Mouse (Mus musculus) hindbrain, embryonic 14.5 days (tissue): ENCODE measurements around the gene Gprc5d. TPM values are rescaled to one million over a fixed set of nuclear protein-coding genes. Genes with fewer than 3 reads are reported as not detected.

Experiments used
- ATAC-seq: fragments of 200-750 bp; cut with Nextera tagmentation; 2 replicates; pipeline ENCODE4 v1.8.0; 2017; ENCODE audit warnings: moderate number of reproducible peaks, mild to moderate bottlenecking, moderate TSS enrichment, moderate library complexity; ENCODE audit not compliant: low FRiP score
- DNase-seq: peaks from one replicate; pipeline ENCODE4 v3.0.0-alpha.2; 2015; ENCODE audit warnings: low spot score
- H3K27ac ChIP-seq: fragments of 300-500 bp; sonication (generic); 2 replicates; pipeline ENCODE4 v1.5.1; 2014; ENCODE audit warnings: mild to moderate bottlenecking, moderate library complexity
- H3K27me3 ChIP-seq: fragments of 300-500 bp; sonication (generic); 2 replicates; pipeline ENCODE4 v1.6.1; 2014; ENCODE audit warnings: mild to moderate bottlenecking, low read length, mixed read lengths; ENCODE audit not compliant: control insufficient read depth, insufficient read depth
- H3K36me3 ChIP-seq: fragments of 300-500 bp; sonication (generic); replicated peaks from 2 replicates; pipeline ENCODE4 v1.6.1; 2014; ENCODE audit not compliant: control insufficient read depth, insufficient read depth
- H3K4me1 ChIP-seq: fragments of 300-500 bp; sonication (generic); replicated peaks from 2 replicates; pipeline ENCODE4 v1.6.1; 2014; ENCODE audit warnings: antibody characterized with exemption, low read length, mixed read lengths; ENCODE audit not compliant: control insufficient read depth, insufficient read depth
- H3K4me2 ChIP-seq: fragments of 300-500 bp; sonication (generic); replicated peaks from 2 replicates; pipeline ENCODE4 v1.6.1; 2014; ENCODE audit warnings: mild to moderate bottlenecking, moderate library complexity
- H3K4me3 ChIP-seq: fragments of 300-500 bp; sonication (generic); replicated peaks from 2 replicates; pipeline ENCODE4 v1.5.1; 2014; ENCODE audit warnings: mild to moderate bottlenecking, low read length
- H3K9ac ChIP-seq: fragments of 300-500 bp; sonication (generic); 2 replicates; pipeline ENCODE4 v1.6.1; 2014
- H3K9me3 ChIP-seq: fragments of 300-500 bp; sonication (generic); 2 replicates; pipeline ENCODE4 v1.6.1; 2016; ENCODE audit warnings: low read length; ENCODE audit not compliant: control insufficient read depth
- WGBS: fragments of 180-500 bp; shearing (Covaris S2); extraction: QIAGEN DNeasy Blood & Tissue Kit; methylation state at CpG from one replicate; pipeline ENCODE4 v1.1.7; 2014; 5-methylcytosine and 5-hydroxymethylcytosine counted together
- polyA plus RNA-seq: library from polyadenylated mRNA; unstranded; fragments of >200 nt; fragmentation: Nextera tagmentation; extraction: Ambion mirVana; gene quantifications from 2 replicates; pipeline ENCODE4 v1.2.1, GENCODE M21; 2014

The Gprc5d gene
- polyA plus RNA-seq, 1 experiment from 2014 or later = not detected

DNA sequence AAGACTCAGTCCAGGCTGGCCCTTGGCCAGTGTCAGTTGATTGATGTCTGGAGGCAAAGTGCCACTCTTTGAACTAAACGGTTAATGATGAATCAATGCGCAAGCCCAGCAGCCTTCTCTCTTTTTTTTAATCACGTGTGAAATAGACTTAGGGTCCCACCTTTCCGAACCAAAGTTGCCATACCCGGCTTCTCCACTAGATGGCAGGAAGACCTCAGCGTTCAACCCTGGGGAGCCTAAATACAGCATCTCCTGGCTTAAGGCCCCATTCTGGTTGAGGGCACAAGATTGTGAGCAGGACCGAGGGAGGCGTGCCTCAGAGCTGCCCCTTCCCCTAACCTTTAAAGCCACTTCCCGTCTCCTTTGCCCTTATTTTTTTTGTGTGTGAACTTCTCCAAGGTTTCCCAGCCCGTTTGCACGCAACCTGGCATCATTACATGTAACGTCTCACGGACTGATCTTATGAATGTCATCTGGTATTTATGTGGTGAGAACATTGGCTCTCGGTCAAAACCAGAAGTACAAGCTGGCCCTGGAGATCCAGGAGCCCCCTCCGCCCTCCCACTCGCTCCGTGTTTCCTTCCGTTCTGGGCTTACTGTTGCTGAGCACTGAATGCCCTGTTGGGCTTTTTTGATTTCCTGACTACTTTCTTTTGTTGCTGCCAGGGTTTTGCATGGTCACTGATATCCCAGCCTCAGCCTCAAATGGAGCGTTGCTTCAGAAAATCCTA lies 30.2 kb downstream of the Gprc5d start:
- Histone ChIP-seq H3K4me2 (peak overlapping the region; percentile 39), H3K27ac (no peak overlapping the region), H3K9me3 (no peaks in the 10 kb centered on the region), H3K4me1 (no peaks in the 10 kb centered on the region), H3K4me3 (no peak overlapping the region), H3K9ac (no peak overlapping the region), H3K36me3 (no peaks in the 10 kb centered on the region), H3K27me3 (no peaks in the 10 kb centered on the region)
- ATAC-seq (peak; percentile 88), DNase-seq (peak; percentile 98)
- WGBS = 27% methylated on average over 19 of the region's 19 CpGs

DNA sequence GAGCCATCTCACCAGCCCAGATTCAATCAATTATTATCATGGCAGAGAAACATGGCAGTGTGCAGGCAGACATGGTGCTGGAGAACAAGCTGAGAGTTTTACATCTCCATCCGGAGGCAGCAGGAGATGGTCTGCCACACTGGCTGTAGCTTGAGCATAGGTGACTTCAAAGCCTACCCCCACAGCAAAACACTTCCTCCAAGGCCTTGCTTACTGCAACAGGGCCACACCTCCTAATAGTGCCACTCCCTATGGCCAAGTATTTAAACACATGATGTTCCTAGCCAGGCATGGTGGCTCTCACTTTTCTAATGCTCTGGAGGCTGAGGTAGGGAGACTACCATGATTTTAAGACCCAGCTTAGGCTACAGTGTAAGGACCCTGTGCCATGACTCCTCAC lies 32.4 kb downstream of the Gprc5d start:
- no peak for DNase-seq
- 90% methylated on average over 1 of the region's 1 CpGs for WGBS
- no peak overlapping the region for H3K9ac ChIP-seq
- no peaks in the 10 kb centered on the region for H3K36me3 ChIP-seq
- H3K27ac ChIP-seq = no peak overlapping the region
- no peaks in the 10 kb centered on the region for H3K4me1 ChIP-seq
- no peak overlapping the region for H3K4me2 ChIP-seq
- no peak for ATAC-seq
- H3K4me3 ChIP-seq = no peak overlapping the region
- H3K27me3 ChIP-seq = no peaks in the 10 kb centered on the region
- H3K9me3 ChIP-seq = no peaks in the 10 kb centered on the region

DNA sequence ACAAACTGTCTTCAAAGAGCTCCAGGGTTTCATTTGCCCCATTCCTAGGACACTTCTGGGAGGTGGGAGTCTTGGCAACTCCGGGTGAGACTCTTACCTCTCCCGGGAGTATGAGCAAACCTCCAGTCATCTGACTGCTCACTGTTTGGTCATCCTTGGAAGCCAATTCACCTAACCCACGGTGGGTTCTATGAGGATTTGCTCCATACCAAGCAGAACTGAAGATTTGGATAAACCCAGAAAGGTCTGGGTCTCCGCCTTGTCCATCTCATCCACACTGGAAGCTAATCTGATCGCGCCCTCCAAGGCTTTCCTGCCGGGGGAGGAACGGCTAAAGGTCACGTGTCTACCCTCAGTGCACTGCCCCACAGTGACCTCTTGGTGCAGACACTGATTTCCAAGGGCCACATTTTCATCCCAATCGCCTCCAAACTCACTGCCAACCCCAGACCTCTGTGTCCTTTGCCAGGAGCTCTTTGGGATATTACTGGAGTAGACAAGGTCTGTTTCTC lies 34.0 kb downstream of the Gprc5d start:
- WGBS = 75% methylated on average over 10 of the region's 10 CpGs
- Histone ChIP-seq H3K4me1 (no peaks in the 10 kb centered on the region), H3K9ac (no peak overlapping the region), H3K36me3 (no peaks in the 10 kb centered on the region), H3K27ac (no peak overlapping the region), H3K4me3 (no peak overlapping the region), H3K4me2 (no peak overlapping the region), H3K9me3 (no peaks in the 10 kb centered on the region), H3K27me3 (no peaks in the 10 kb centered on the region)
- DNase-seq (no peak), ATAC-seq (no peak)

DNA sequence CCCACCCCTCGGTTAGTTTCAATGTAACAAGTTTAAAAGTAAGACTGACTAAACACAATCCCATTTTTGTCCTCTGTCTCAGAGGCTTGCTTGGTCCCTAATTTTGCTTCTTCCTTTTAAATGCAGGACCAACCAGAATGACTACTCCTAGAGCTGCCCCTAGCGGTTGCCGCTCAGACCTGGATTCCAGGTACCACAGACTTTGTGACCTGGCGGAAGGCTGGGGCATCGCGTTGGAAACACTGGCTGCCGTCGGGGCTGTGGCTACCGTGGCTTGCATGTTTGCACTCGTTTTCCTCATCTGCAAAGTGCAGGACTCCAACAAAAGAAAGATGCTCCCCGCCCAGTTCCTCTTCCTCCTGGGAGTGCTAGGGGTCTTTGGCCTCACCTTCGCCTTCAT lies 39.7 kb downstream of the Gprc5d start:
- WGBS = 54% methylated on average over 12 of the region's 12 CpGs
- no peaks in the 10 kb centered on the region for H3K36me3 ChIP-seq
- H3K27ac ChIP-seq = no peak overlapping the region
- ATAC-seq (no peak), DNase-seq (no peak)
- H3K4me2 ChIP-seq = no peak overlapping the region
- H3K4me1 ChIP-seq = no peaks in the 10 kb centered on the region
- H3K27me3 ChIP-seq = no peaks in the 10 kb centered on the region
- no peaks in the 10 kb centered on the region for H3K9me3 ChIP-seq
- no peak overlapping the region for H3K9ac ChIP-seq
- H3K4me3 ChIP-seq = no peak overlapping the region

DNA sequence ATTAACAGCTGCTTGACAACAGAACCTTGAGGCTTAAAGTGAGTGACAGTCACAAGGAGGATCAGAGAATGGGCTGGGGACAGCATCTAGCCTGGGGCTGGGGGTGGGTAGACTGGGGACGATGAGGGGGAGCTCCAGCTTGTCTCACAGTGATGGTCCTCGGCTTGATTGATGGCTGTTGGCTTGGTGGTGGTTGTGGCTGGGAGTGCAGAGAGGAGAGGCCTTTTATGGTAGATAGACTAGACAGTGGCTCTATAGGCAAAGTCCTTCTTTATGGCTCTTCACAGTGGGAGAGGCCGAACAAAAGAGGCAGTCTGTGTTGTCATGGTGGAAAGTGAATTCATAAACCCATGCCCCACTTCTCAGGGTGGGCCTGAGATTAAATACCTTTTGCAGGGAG lies 41.9 kb downstream of the Gprc5d start:
- no peaks in the 10 kb centered on the region for H3K27me3 ChIP-seq
- H3K4me1 ChIP-seq = no peaks in the 10 kb centered on the region
- ATAC-seq (no peak), DNase-seq (no peak)
- H3K4me3 ChIP-seq = no peak overlapping the region
- no peak overlapping the region for H3K4me2 ChIP-seq
- no peaks in the 10 kb centered on the region for H3K36me3 ChIP-seq
- no peak overlapping the region for H3K9ac ChIP-seq
- WGBS = 29% methylated on average over 3 of the region's 3 CpGs
- no peaks in the 10 kb centered on the region for H3K9me3 ChIP-seq
- H3K27ac ChIP-seq = no peak overlapping the region

DNA sequence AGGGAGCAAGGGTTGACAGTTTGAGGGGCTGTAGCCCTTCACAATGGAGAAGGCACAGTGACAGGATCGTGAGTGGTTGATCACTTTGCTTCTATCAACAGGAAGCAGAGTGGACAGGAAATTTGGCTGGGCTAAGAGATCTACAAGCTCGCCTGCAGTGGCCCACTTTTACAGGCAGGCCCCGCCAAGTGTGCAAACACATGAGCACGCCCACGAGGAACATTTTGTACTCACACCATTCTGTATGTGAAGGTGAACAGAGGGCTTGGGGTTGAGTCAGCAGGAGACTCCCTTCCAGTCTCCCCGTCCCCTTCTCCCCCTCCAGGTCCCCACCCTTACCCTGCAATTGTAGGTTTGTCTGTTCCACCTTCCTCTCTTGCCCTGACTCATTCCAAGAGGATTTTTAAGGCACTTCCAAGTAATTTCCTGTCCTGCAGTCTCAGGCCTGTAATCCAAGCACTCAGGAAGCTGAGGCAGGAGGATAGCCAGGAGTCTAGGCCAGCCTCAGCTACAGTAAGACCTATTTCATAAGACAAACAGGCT lies 43.6 kb downstream of the Gprc5d start:
- Histone ChIP-seq H3K27ac (no peak overlapping the region), H3K27me3 (no peaks in the 10 kb centered on the region), H3K4me2 (no peak overlapping the region), H3K9me3 (no peaks in the 10 kb centered on the region), H3K4me3 (no peak overlapping the region), H3K36me3 (no peaks in the 10 kb centered on the region), H3K9ac (no peak overlapping the region), H3K4me1 (no peaks in the 10 kb centered on the region)
- 86% methylated on average over 6 of the region's 6 CpGs for WGBS
- no peak for ATAC-seq
- no peak for DNase-seq

DNA sequence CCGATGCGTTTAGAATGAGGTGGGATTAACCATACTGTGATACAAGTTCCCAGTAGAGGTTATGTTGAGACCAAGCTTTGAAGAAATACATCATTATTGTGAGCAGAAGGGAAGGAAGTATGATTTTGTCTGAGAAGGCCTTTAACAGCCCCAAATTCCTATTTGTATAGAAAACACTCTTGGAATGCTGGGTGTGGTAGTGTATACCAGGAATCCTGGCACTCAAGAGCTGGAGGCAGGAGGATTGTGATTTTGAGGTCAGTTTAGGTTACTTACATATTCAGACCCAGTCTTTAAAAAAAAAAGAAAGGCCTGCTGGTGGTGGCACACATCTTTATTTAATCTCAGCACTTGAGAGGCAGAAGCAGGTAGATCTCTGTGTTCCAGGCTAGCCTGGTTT lies 47.7 kb downstream of the Gprc5d start:
- no peak for DNase-seq
- Histone ChIP-seq H3K9ac (no peak overlapping the region), H3K4me1 (0 out of 2 replicates have a peak, but pooled peaks cover 3% of the 10 kb centered on the region), H3K27me3 (peaks cover 10% of the 10 kb centered on the region), H3K27ac (no peak overlapping the region), H3K36me3 (no peaks in the 10 kb centered on the region), H3K4me3 (no peak overlapping the region), H3K4me2 (no peak overlapping the region), H3K9me3 (no peaks in the 10 kb centered on the region)
- 85% methylated on average over 2 of the region's 2 CpGs for whole genome bisulfite sequencing
- ATAC-seq = no peak

DNA sequence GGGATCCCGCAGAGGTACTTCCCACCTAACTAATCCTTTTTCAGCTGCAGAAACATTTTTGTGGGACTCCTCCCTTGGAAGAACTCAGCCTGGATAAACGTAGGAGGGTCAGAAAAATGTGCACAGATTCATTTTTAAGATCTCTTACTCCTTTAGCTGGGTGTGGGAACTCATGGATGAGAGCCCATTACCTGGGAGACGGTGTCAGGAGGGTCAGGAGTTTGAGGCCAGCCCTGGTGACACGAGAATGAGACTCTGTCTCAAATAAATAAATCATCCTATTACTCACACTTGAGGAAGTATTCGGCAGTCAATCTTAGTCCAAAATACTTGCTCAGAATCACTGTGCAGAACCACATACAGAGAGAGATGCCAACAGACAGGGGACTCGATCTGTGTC lies 48.2 kb downstream of the Gprc5d start:
- Histone ChIP-seq H3K27ac (no peak overlapping the region), H3K4me2 (no peak overlapping the region), H3K9me3 (no peaks in the 10 kb centered on the region), H3K36me3 (no peaks in the 10 kb centered on the region), H3K27me3 (peaks cover 15% of the 10 kb centered on the region), H3K4me1 (0 out of 2 replicates have a peak, but pooled peaks cover 3% of the 10 kb centered on the region), H3K9ac (no peak overlapping the region), H3K4me3 (no peak overlapping the region)
- no peak for DNase-seq
- no peak for ATAC-seq
- WGBS = 55% methylated on average over 6 of the region's 6 CpGs

DNA sequence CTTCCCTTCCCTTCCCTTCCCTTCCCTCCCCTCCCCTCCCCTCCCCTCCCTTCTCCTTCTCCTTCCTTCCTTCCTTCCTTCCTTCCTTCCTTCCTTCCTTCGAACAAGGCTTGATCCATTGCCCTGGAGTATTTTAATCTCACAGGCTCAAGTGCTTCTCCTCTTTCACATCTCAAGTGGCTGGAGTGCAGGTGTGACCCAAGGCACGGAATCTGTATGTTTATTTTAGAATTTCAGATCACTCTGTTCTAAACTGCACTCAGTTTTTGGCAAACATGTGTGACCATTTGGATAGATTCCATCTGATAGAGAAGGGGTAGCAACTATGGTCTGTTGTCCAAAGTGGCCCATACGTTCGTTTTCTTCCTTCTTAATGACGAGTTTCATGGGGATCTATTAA lies 49.9 kb downstream of the Gprc5d start:
- Histone ChIP-seq H3K9me3 (no peaks in the 10 kb centered on the region), H3K36me3 (no peaks in the 10 kb centered on the region), H3K4me3 (no peak overlapping the region), H3K9ac (no peak overlapping the region), H3K4me2 (no peak overlapping the region), H3K4me1 (0 out of 2 replicates have a peak, but pooled peaks cover 3% of the 10 kb centered on the region), H3K27ac (no peak overlapping the region), H3K27me3 (peaks cover 19% of the 10 kb centered on the region)
- ATAC-seq (no peak), DNase-seq (no peak)
- WGBS = 88% methylated on average over 5 of the region's 5 CpGs
